Mouse (Mus musculus) c-Kit-negative CD71-positive TER-119-positive erythroid progenitor cells, embryonic 14.5 days (primary cell): ENCODE results near the gene Zbtb16.

Experiments used
- DNase-seq: peaks from one replicate; pipeline ENCODE4 v3.0.0-alpha.2; 2013; ENCODE audit warnings: low read depth, low spot score

Gene Zbtb16

DNA sequence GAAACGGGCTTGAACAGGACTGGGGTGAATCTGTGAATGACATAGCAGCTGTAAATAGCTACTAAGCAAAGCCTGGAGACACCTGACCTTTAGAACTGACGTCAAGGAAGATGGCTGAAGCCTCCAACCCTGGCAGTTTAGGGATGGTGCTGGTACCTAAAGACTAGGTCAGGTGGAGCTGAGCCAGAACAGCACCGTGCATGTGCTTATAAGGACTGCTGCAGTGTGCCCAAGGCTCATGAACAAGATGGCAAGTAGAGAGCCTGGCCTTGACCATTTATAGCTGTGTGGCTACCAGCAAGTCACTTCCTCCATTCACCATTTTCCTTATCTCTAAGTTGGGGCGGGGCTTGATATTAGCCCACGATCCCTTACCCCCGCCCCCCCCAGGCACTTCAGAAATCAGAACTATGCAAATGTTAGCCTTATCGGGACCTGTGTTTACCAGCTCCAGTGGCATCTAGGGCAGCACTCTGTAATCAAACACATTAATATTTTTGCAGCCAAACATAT is 9.6 kb downstream of the Zbtb16 start:
- no peak for DNase-seq

DNA sequence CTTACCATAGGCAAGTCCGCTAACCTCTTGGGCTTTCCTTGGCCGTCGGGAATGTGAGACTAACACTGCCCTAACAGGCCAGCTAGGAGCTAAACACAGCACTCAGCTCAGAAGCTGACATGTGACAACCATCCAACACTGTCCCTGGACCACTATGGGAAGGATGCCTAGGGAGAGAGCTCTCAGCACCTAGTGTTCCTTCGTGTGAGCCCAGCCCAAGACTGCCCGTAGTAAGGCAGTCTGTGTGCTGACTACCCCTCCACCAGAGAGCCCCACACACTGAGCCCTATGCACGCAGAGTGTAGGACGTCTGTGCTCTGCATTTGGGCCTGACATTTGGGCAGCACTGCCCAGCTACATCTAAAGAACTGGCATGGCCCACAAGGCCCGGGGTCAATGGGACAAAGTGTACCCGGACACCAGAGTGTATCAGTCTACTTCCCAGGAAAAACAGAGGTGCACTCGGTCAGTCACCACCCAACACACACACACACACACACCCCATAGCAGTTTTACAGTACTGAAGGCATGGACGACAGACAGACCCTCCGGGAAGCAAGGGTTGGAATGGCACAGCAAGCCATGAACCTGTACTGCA is 11.4 kb downstream of the Zbtb16 start:
- DNase-seq: no peak

DNA sequence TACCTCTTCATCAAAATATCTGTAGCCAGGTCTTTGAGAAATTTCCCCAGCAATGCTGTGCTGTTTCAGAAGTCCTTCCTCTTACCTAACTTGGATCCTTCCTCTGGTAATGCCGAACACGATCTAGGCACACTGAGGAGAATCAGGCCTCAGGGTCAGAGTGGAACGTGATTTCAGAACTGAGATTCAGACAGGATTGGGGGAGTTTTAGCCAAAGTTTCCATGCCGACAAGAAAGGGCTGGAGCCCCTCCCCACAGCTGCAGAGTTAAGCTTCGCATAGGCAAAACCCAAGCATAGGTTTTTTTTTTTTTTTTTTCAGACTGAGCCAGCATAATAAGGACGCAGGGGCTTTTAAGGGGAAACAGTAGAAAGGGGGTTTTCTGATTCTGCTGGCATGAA is 12.2 kb downstream of the Zbtb16 start:
- no peak for DNase-seq

DNA sequence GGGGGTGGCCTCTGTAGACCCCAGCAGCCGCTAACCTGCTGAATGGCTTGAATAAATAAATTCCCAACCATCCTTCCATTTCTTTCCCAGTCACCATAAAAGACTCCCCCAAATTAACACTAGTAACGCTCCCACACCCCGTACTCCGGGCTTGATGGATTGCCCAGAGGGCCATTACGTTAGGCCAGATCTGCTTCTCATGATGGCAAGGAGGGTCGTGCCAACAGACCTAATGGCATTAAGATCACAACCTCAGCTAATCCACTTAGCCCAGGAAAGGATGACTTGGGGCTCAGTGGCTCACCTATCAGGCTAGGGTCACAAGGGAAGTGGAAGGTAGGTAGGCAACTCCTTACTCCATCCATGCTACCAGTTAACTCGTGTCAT is 12.7 kb downstream of the Zbtb16 start:
- no peak for DNase-seq

DNA sequence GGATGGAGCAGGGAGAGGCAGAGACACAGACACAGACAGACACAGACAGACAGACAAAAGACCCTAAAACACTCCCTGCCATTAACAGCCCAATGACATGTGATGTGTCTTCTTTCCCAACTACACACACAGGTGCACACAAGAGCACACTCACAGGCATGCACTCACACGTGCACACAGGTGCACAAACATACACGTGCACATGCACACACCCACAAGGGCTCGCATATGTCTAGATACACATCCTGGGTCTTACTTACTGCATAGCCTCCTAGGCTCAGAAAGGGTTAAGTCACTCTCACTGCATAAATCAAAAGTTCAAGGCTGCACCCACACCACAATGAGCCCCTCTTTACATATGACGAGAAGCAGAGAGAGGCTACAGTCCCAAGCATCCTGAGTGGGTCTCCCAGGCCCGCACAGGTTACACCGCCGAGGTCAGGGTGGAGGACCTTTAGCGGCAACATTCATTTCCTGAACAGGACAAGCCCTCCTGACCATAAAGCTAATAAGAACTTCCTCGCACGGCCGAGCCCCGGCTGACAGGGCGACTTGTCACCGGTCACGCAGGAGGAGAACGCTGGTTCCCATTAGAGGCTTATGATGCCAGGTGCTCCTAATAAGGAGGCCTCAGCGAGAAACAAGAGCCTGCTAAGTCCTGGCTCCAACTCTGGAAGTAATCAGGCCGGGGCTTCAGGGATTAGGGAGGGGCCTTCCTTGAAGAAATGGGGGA is 13.3 kb downstream of the Zbtb16 start:
- no peak for DNase-seq

DNA sequence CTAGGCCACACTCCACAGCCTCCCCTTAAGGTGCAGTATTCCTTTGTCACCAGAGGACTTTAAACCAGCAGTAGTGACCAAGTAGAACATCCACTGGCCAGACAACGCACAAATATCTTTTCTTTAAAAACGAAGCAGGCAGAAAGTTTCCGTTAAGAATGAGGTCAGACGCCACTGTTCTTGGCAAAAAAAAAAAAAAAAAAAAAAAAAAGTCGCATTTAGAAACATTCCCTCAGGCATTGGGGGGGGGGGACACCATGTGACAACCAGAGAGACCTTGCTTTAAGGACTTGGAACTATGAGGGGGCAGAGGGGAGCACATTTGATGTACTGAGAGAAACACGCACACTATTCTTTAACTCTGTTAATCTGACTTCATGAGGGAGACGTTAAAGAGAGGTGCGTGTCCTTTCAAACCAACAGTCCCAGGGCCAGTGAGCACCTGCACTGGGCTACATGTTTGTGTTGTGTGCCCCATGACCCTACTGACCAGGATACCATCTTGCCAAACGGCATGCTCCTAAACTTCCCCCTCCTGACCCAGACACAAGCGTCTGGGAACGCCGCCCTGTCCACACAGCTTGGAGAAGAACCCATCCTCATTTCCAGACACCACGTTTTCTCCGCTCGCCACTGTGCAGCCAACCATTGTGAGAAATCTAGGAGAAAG is 14.0 kb downstream of the Zbtb16 start:
- no peak for DNase-seq

DNA sequence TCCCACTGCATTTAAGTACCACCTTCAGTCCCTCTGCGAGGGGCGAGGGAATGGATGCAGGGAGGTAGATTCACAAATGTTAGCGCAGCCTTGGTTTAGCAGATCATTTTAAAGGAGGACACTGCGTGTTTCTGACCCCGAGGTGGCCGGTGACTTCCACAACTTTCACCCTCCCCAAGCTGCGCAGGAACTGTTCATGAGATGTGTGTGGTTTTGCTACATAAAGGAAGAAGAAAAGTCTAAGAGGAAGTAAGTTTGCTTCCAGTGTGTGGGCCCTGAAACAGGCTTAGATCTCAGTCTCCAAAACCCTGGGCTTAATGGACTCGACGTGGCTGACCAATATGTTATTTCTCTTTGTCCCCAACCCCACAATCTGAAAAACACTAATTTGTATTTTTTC is 14.6 kb downstream of the Zbtb16 start:
- DNase-seq: no peak

DNA sequence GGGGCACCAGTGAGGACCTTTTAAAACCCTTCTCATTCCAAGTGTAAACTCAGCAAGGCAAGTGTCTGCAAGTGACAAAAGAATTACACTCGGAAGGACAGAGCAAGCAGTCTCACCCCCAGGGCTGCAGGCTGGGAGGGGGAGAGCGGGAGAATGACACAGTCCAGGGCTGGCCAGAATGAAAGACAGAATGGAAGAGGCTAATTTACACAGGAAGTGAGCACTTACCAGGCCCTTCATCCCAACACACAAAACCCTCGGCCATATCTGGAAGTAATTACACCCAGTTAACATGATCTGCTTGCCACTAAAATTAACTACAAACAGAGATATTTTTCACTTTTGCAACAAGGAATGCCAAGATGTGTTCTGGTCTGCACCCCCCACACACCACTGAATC is 15.2 kb downstream of the Zbtb16 start:
- DNase-seq: no peak

DNA sequence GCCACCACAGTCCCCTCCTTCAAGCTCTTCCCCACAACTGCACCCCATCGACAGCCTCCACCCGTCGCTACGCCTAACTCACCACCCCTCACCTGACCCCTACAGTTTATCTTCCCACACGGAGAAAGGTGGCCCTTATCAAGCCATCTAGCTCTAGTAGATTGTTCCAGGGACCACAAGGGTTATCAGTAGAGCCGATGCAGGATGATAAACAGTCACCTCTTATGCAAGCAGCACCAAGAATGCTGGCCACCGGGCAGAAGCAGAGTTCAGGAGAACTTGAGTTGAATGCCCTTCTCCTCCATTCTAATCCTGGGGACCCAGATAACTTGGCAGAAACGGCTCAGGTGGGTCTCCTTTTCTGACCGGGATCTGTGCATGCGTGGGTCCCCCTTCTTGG is 16.3 kb downstream of the Zbtb16 start:
- DNase-seq: no peak

DNA sequence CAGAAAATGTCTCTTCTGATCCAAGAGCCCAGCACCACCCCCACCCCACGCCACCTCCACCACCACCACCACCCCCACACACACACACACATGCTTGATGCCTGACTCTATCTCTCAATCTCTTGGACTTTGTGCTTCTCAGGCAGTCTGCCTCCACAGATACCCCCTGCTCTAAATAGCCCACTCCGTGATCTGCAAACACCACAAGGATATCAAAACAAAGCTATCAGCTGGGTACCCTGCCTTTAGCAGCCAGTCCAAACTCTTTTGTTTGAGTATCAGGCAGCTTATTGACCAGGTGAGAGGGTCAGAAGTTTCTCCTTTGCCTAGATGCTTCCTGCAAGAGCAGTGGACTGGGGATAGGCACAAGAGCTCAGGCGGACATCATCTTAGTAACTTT is 16.9 kb downstream of the Zbtb16 start:
- no peak for DNase-seq

DNA sequence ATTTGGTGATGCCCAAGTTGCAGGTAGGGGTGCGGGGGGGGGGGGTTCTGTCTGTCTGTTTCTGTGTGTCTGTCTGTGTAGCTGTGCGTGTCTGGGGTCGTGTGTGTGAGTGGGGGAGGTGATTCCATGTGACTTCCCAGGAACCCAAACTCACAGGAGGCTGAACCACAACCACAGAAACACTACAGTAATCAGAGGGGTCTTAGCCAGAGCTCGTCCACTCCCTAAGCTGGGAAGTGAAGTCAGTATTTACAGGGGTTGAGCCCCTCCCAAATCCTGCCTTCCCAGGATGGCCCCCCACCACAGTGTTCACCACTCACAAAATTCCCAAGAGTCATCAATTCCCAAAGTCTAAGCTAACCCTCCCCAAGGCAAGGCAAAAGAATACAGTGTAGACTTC is 18.1 kb downstream of the Zbtb16 start:
- no peak for DNase-seq

DNA sequence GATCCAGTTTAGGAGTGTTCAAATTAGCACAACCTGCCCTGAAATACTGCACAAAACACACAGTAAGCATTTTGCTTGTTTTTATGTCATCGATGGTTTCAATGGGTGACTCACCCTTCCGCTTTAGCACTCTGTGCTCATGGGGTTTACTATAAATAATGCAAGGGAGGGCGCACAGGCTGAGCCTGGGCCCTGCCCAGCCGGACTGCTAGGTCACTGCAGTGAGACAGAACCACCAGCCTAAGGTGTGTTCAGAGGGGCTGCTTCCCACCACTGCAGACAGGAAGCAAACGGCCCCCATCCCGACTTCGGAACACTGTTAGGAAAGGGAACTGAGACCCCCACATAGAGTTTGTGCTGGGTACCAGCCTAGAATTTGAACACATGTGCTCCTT is 18.6 kb downstream of the Zbtb16 start:
- DNase-seq: no peak

DNA sequence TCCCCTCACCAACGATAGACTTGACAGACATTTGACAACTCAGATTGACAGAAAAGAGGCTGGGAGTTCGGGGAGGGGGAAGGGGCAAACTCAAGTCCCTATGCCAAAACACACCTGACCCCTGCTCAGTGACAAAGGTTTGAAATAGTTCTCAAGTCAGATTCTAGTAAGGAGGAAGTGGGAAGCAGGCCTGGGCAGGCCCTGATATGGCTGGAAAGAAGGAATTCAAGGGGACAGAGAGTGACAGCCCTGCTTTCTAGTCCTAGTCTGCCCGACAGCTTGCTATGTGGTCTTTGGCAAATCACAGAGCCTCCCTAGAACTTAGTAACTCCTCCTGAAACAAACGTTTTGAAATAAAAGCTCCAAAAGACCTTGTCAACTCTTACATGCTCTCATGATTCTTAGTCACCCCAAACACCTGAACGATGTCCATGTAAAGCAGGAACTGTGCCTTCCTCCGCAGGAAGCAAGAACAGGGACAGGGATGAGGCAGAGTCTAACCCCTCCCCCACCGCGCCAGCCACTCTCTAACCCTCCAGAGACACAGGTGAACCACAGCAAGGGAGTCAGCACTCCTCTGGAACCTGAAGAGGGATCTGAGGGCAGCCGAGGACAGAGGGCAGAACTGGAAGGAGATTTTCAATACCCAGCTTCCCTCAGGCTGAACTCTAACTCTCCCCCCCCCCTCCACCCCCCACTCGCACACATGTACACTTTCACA is 19.2 kb downstream of the Zbtb16 start:
- no peak for DNase-seq

DNA sequence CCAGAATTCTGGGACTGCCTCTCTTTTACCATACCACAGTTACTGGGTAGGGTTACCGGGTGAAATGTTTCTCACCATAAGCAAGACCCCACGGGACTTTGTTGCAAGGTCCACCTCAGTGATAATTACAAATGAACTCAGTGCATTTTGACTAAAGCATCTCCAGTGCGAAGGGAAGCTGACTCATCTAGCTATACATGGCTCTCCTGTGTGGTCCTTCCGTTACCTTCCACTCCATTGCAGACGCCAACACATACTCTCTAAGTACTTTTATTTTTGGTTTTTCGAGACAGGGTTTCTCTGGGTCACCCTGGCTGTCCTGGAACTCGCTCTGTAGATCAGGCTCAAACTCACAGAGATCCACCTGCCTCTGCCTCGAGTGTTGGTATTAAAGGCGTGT is 19.9 kb downstream of the Zbtb16 start:
- no peak for DNase-seq

DNA sequence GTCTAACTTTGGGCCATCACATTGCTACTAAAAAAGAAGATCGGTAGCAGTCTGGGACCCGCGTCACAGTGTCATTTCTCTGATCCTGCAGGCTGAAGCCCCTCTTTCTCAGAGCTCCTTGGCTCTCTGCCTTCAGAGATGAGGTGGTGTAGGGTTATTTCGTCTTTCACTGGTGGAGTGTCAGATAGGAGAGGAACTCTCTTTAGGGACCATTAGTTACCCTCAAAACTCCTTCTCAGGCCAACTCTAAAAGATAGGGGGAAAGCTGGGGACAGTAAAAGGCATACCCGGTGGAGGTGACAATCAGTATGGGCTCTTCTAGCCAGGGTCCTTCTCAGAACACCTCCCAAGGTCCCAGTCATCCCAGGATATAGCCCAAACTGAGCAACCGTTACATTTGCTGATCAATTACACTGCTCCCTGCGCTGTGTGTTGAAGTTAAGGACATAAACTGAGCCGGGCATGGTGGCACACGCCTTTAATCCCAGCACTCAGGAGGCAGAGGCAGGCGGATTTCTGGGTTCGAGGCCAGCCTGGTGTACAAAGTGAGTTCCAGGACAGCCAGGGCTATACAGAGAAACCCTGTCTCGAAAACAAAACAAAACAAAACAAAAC is 21.0 kb downstream of the Zbtb16 start:
- no peak for DNase-seq

DNA sequence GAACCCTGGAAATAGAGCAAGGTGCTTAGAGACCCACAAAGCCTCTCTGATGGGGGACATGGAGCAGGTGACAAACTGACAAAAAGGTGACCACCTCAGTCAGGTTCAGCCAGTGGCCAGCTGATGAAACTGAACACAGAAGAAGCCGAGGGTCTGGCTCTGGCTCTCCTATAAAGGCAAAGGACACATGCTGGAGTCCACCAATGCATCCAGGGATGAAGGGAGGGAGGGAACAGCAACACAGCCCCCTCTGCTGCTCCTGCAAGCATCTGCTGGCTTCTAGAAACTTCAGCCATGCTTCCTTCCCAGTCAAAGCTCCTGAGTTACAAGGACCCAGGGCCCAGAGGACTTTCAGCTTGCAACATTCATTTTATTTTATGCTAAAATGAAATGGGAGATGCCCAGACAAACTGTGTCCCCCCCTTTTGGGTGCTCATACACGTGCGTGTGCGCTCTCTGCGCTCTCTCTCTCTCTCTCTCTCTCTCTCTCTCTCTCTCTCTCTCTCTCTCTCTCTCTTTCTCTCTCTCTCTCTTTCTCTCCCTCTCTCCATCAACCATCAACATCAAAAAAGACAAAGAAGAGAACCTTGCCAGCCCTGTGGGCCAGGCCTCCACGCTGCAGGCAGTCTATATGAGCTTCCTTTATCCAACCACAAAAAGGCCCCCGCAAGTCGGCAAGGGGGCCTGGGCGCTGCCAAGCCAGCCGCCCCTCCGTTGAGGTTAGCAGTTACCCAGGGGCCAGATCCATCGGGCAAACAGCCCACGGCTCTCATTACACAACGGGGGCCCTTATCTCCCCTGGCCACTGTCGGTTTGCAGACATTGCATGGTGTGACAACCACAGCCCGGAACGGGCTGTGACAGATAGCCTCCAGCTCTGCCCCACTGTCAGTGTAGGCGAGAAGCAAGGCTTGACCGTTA is 21.8 kb downstream of the Zbtb16 start:
- DNase-seq: no peak

DNA sequence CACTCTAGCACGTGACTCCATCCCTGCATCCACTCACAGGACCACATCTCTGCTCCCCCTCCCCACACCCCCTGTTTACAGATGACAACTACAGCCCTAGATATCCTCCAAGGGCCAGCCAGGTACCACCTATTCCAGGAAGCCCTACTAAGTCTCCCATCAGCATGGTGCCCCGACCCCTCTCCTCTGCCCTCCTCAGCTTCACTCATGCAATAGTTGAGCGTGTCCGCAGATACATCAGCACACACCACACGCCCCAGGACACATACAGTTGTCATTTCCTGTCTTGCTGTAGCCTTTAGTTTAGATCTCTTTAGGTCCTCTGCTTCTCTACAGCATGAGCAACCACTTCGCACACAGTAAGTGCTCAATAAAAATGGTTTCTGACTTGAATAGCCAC is 23.7 kb downstream of the Zbtb16 start:
- no peak for DNase-seq

DNA sequence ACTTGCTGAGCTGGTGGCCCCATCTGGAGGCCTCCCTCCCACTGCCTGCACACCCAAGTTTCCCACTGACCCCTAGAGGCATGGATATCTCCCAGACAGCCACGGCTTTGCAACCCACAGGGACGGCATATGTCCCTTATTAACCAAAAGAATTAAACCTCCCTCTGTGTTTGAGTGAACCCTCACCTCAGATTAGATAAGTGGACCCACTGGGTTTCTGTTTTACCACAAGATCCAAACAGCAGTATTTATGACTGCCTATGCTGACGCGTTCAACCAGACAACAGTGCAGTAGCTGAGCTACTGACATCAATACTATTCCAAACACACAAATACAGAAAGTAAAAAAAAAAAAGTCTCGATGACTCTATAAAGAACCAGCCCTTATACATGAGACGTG is 29.4 kb downstream of the Zbtb16 start:
- DNase-seq: no peak

DNA sequence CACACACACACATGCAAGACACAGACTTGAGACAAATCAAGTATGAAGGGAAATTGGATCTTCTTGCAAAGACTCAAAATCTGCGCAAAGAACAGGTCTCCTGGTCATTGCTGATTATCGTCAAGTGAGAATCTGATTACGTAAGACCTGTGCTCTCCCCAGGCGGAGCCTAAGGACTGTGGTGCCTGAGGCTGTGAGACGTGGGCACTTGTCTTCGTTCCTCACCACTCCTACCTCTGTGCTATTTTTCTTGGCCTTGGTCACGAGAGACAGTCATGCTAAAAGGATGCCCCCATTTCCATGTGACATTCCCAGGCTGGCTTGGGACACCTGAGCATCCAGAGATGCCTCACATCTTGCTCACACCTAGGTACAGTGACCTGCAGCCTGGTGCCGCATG is 30.2 kb downstream of the Zbtb16 start:
- DNase-seq: no peak

DNA sequence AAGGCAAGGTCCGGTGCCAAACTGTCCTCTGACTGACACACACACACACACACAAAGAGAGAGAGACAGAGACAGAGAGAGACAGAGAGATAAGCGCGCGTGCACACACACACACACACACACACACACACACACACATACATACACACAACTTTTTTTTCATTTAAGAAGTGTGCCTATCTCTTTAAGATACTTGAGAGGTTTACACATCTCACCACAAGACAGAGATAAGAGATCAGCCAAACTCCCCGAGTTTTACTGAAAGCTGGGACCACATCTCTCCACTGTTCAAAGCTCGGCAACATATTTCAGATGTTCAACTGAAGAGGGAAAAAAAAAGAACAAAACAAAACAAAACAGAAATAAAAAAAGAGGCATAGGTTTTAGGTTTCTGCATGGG is 31.5 kb downstream of the Zbtb16 start:
- DNase-seq: no peak
